Mouse (Mus musculus) right cerebral cortex, adult 18-20 months (tissue): ENCODE measurements around the gene Dach1.

Experiments used
- DNase-seq: peaks from one replicate; pipeline ENCODE4 v3.0.0; 2022; ENCODE audit warnings: mixed read lengths

The Dach1 gene

GRCm38 (mm10) chr14:98106208-98106607, 63.4 kb downstream of the Dach1 start:
- DNase-seq: no peak

- DNase-seq: no peak
These were observed 65.1 kb downstream of the Dach1 start for GRCm38 (mm10) chr14:98104314-98104955.

GRCm38 (mm10) chr14:98095229-98095628, 74.3 kb downstream of the Dach1 start:
- no peak for DNase-seq

GRCm38 (mm10) chr14:98089246-98089645, 80.3 kb downstream of the Dach1 start:
- no peak for DNase-seq

- no peak for DNase-seq
These were observed 82.2 kb downstream of the Dach1 start for GRCm38 (mm10) chr14:98087355-98087754.

- DNase-seq: no peak
These were observed 82.8 kb downstream of the Dach1 start for GRCm38 (mm10) chr14:98086794-98087193.

GRCm38 (mm10) chr14:98085141-98085540, 84.4 kb downstream of the Dach1 start:
- DNase-seq: no peak

GRCm38 (mm10) chr14:98084720-98085119, 84.8 kb downstream of the Dach1 start:
- no peak for DNase-seq

GRCm38 (mm10) chr14:98083419-98083818, 86.1 kb downstream of the Dach1 start:
- DNase-seq: no peak

GRCm38 (mm10) chr14:98080014-98080413, 89.6 kb downstream of the Dach1 start:
- no peak for DNase-seq

- no peak for DNase-seq
These were observed 91.6 kb downstream of the Dach1 start for GRCm38 (mm10) chr14:98077996-98078395.

- no peak for DNase-seq
These were observed 96.0 kb downstream of the Dach1 start for GRCm38 (mm10) chr14:98073421-98074080.

GRCm38 (mm10) chr14:98072647-98073420, 96.7 kb downstream of the Dach1 start:
- no peak for DNase-seq

GRCm38 (mm10) chr14:98071877-98072276, 97.7 kb downstream of the Dach1 start:
- DNase-seq: no peak

- DNase-seq: no peak
These were observed 102.2 kb downstream of the Dach1 start for GRCm38 (mm10) chr14:98067273-98067905.

- DNase-seq: no peak
These were observed 105.4 kb downstream of the Dach1 start for GRCm38 (mm10) chr14:98064190-98064589.

- DNase-seq: no peak
These were observed 120.2 kb downstream of the Dach1 start for GRCm38 (mm10) chr14:98049329-98049728.

GRCm38 (mm10) chr14:98048403-98048802, 121.2 kb downstream of the Dach1 start:
- no peak for DNase-seq

GRCm38 (mm10) chr14:98047670-98048069, 121.9 kb downstream of the Dach1 start:
- DNase-seq: no peak

GRCm38 (mm10) chr14:98046960-98047359, 122.6 kb downstream of the Dach1 start:
- DNase-seq: no peak

GRCm38 (mm10) chr14:98038524-98038923, 131.0 kb downstream of the Dach1 start:
- DNase-seq: no peak

- no peak for DNase-seq
These were observed 132.4 kb downstream of the Dach1 start for GRCm38 (mm10) chr14:98037175-98037574.

- no peak for DNase-seq
These were observed 134.3 kb downstream of the Dach1 start for GRCm38 (mm10) chr14:98035261-98035660.
